Mouse (Mus musculus): ENCODE measurements around the gene Hspa1a.

Hspa1a gene

GRCm38 (mm10) chr17:34946486-34947140 is 25.3 kb downstream of the Hspa1a start:
- no peak for DNase-seq

- DNase-seq: no peak
Measured at GRCm38 (mm10) chr17:34944362-34944761, 27.6 kb downstream of the Hspa1a start.

- no peak for DNase-seq
Measured at GRCm38 (mm10) chr17:34943128-34943815, 28.7 kb downstream of the Hspa1a start.

GRCm38 (mm10) chr17:34941344-34942041 is 30.5 kb downstream of the Hspa1a start:
- no peak for DNase-seq

GRCm38 (mm10) chr17:34937960-34938505 is 33.9 kb downstream of the Hspa1a start:
- no peak for DNase-seq

GRCm38 (mm10) chr17:34934830-34935229 is 37.1 kb downstream of the Hspa1a start:
- DNase-seq: no peak

- no peak for DNase-seq
Measured at GRCm38 (mm10) chr17:34934031-34934430, 37.9 kb downstream of the Hspa1a start.

GRCm38 (mm10) chr17:34932287-34932686 is 39.7 kb downstream of the Hspa1a start:
- DNase-seq: no peak

- no peak for DNase-seq
Measured at GRCm38 (mm10) chr17:34931735-34932098, 40.2 kb downstream of the Hspa1a start.

- DNase-seq: peak; percentile 99
Measured at GRCm38 (mm10) chr17:34931061-34931734, 40.8 kb downstream of the Hspa1a start, which contains the start of gene Neu1. Neu1 (plus strand) TSS chr17:34931253.

GRCm38 (mm10) chr17:34928841-34929240 is 43.1 kb downstream of the Hspa1a start:
- no peak for DNase-seq

- peak in 1 of 2 experiments; percentile 37 for DNase-seq
Measured at GRCm38 (mm10) chr17:34927306-34928019, 44.5 kb downstream of the Hspa1a start.

GRCm38 (mm10) chr17:34924258-34924657 is 47.7 kb downstream of the Hspa1a start:
- no peak for DNase-seq

GRCm38 (mm10) chr17:34922939-34923338 is 49.0 kb downstream of the Hspa1a start:
- no peak for DNase-seq

Data from lung, adult 18-20 months (tissue).